Mouse (Mus musculus) ES-E14 (cell line): Measurements from ENCODE around the gene Adar.

ENCODE experiments used
- CHD2 ChIP-seq: IDR thresholded peaks from 2 replicates; pipeline ENCODE4 v1.6.1; 2014; ENCODE audit warnings: mild to moderate bottlenecking, low read depth, low read length, inconsistent platforms
- ZC3H11A ChIP-seq: IDR thresholded peaks from 2 replicates; pipeline ENCODE4 v1.6.1; 2012; ENCODE audit warnings: low read depth, mild to moderate bottlenecking, inconsistent platforms, low read length, borderline replicate concordance
- ZNF384 ChIP-seq: IDR thresholded peaks from 2 replicates; pipeline ENCODE4 v1.6.1; 2012; ENCODE audit warnings: low read depth, low read length, inconsistent platforms

DNA sequence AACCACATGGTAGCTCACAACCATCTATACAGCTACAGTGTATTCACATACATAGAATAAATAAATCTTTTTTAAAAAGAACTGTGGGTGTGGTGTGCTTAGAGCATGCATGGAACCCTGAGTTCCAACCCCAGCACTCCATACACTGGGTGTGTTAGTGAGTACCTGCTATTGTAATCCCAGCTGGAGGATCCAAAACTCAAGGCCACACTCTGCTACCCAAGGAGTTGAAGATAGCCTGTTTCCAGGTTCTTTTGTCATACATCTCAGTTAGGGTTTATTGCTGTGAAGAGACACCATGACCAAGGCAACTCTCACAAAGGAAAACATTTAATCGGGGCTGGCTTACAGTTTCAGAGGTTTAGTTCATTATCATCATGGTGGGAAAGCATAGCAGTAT lies 15.9 kb upstream of the Adar start:
- TF ChIP-seq ZNF384 (no peak), CHD2 (no peak), ZC3H11A (no peak)
